Mouse (Mus musculus): ENCODE data around the gene Adam1b.

- TF ChIP-seq CTCF (IDR thresholded peaks at IDR 0.05; ENCODE audit: low read depth, low read length) (no peak), POLR2A (IDR thresholded peaks at IDR 0.05; ENCODE audit: extremely low read depth, insufficient read depth, low read length) (no peak)
Observed at GRCm38 (mm10) chr5:121451644-121452025, 51.6 kb downstream of the Adam1b start, which contains the start of gene Tmem116.
